Mouse (Mus musculus) cerebellum, adult 2 months (tissue): Measurements from ENCODE around the gene Kmt5b.

ENCODE experiments used
- CTCF ChIP-seq: fragments of 200-500 bp; IDR thresholded peaks from 2 replicates; pipeline ENCODE4 v1.5.1; 2011; ENCODE audit warnings: low read depth, mild to moderate bottlenecking, control low read depth, low read length, moderate library complexity, borderline replicate concordance; ENCODE audit not compliant: insufficient read depth
- POLR2A ChIP-seq: fragments of 200-500 bp; IDR thresholded peaks from 2 replicates; pipeline ENCODE4 v1.6.1; 2011; ENCODE audit warnings: low read length, control low read depth, borderline replicate concordance; ENCODE audit not compliant: insufficient read depth

DNA sequence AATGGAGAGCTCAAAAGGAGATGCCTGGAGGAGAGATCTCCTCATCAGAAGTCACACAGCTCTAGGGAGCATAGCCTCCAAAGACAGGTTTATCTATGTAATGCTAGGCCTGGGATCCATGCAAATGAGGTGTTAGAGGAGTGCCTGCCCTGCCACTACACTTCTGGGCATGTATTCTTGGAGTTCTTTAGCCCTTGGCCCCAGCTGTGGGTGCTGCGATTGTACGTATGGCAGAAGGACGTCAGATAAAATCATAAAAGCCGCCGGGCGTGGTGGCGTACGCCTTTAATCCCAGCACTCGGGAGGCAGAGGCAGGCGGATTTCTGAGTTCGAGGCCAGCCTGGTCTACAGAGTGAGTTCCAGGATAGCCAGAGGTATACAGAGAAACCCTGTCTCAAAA lies 78.1 kb downstream of the Kmt5b start:
- TF ChIP-seq POLR2A (no peak), CTCF (no peak)
